ENCODE assay signal across 8 mouse cellular contexts in the genomic region with DNA sequence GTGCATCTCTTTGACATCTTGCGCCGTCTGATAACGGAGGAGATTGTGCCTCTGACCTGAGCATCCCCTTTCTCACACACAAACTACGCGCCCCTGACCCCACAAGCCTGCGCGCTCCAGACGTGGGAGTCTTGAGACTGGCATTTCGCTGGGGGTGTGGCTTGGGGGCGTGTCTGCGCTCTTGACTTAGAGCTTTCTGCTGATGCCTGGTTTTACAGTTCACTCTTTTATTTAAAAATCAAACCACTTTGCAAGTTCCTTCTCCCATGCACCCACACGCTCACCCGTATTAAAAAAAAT.
DNase-seq lines count a peak whose midpoint lies in the region; ATAC-seq and TF ChIP-seq lines count a peak whose summit lies in the region.
"Not testable (repeated sequence)": the region's sequence is repeated elsewhere in the genome, so short reads cannot be mapped to it uniquely, and the experiment has no call there.

No protein-coding gene starts in this region.

- ATAC-seq in hindbrain, embryonic 11.5 days (ENCODE audit: low FRiP score): peak; percentile 80
- peak; percentile 84; the same call in 1 of the 2 replicates for ATAC-seq in neural tube, embryonic 13.5 days (ENCODE audit: low read depth)

- H3K9ac ChIP-seq in hindbrain, embryonic 11.5 days (ENCODE audit: low read depth, low read length): not testable (repeated sequence)
- H3K9ac ChIP-seq in neural tube, embryonic 13.5 days: peak overlapping the region; percentile 58

- peak; percentile 22 for DNase-seq in MEL-GATA-1-ER (ENCODE audit: extremely low read depth, low read depth)
- peak; percentile 51 for DNase-seq in cerebellum, adult 9-11 months
- peak; percentile 52 to 64 for DNase-seq in frontal cortex, postnatal 14 days (ENCODE audit: low spot score in 2 of 2)
- peak; percentile 66 for DNase-seq in hindbrain, embryonic 11.5 days (ENCODE audit: low spot score)
- peak; percentile 27 for DNase-seq in layer of hippocampus, adult 9-10 months (ENCODE audit: low spot score)
- DNase-seq in lung, adult 2 months: peak; percentile 67
- DNase-seq in testis, postnatal 14 days (ENCODE audit: low spot score): peak; percentile 40

- H3K9me3 ChIP-seq in hindbrain, embryonic 11.5 days (ENCODE audit: control insufficient read depth, low read length); neural tube, embryonic 13.5 days: not testable (repeated sequence)

- TF ChIP-seq POLR2A in lung, adult 2 months (IDR thresholded peaks at IDR 0.05; ENCODE audit: borderline replicate concordance, extremely low read depth, low read depth, low read length): not testable (repeated sequence)

- WGBS in hindbrain, embryonic 11.5 days: under 1% methylated on average over 10 of the region's 13 CpGs
- WGBS in lung, adult 2 months: under 1% methylated on average over 13 of the region's 13 CpGs
- 2% methylated on average over 13 of the region's 13 CpGs for WGBS in neural tube, embryonic 13.5 days

- not testable (repeated sequence) for H3K27ac ChIP-seq in hindbrain, embryonic 11.5 days (ENCODE audit: low read depth, low read length); neural tube, embryonic 13.5 days (replicated peaks)

- peak overlapping the region; percentile 19; the same call in 1 of the 2 replicates for H3K4me2 ChIP-seq in hindbrain, embryonic 11.5 days (replicated peaks; ENCODE audit: low read depth, low read length)
- H3K4me2 ChIP-seq in neural tube, embryonic 13.5 days: peak overlapping the region; percentile 52

- H3K4me1 ChIP-seq in hindbrain, embryonic 11.5 days (replicated peaks; ENCODE audit: control insufficient read depth, insufficient read depth, low read length); lung, adult 2 months (ENCODE audit: control insufficient read depth, insufficient read depth, low read length); neural tube, embryonic 13.5 days (replicated peaks): not testable (repeated sequence)

- not testable (repeated sequence) for H3K36me3 ChIP-seq in hindbrain, embryonic 11.5 days (ENCODE audit: control insufficient read depth, insufficient read depth, low read length); neural tube, embryonic 13.5 days

- peak overlapping the region; percentile 30 for H3K4me3 ChIP-seq in hindbrain, embryonic 11.5 days (ENCODE audit: low read depth, low read length)
- peak overlapping the region; percentile 51 for H3K4me3 ChIP-seq in lung, adult 2 months (replicated peaks; ENCODE audit: extremely low read depth, low read depth, low read length)
- peak overlapping the region; percentile 45 for H3K4me3 ChIP-seq in neural tube, embryonic 13.5 days

- TF ChIP-seq CTCF in lung, adult 2 months (IDR thresholded peaks at IDR 0.05; ENCODE audit: insufficient read depth, low read length): not testable (repeated sequence)

- H3K27me3 ChIP-seq in hindbrain, embryonic 11.5 days (ENCODE audit: control insufficient read depth, insufficient read depth, low read length); neural tube, embryonic 13.5 days: not testable (repeated sequence)
